Mouse (Mus musculus): Measurements from ENCODE around the gene Tcp10a.
A peak's percentile ranks its signal among the peaks of the same experiment; 100 is the strongest.
"Not testable (repeated sequence)": the region's sequence is repeated elsewhere in the genome, so short reads cannot be mapped to it uniquely, and the experiment has no call there.

The Tcp10a gene

GRCm38 (mm10) chr17:7324346-7324745 is at the start of gene Tcp10a:
Gene Tcp10a (plus strand): TSS chr17:7324646.
- not testable (repeated sequence) for DNase-seq (ENCODE audit: low read depth, low spot score)

DNA sequence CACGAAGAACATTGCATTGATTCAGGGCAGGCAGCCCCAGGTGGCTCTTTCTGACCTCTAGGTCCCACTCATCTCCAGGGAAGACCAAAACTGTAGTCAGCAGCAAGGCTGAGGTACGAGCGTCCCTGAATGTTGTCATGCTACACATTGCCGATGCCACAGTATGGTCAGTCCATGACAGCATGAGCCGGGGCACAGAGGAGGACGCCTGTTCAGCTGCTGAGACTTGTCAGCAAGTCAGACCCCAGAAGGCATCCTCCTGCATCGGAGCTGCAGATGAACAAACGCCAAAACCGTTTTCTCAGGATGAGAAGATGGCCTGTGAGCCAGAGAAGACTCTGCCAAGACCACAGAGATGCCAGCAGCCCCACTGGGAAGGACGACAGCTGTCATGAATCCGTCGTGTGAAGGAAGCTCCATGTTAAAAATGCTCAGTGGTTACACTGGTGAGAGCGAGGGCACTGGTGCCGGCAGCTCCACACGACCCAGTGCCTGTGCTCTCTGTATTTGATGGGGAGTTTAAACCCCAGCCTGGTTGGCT is 45.7 kb upstream of the Tcp10a start:
- no peak for DNase-seq (ENCODE audit: low read depth, low spot score)

- DNase-seq (ENCODE audit: low read depth, low spot score): no peak
Observed at GRCm38 (mm10) chr17:7279251-7279650, 45.2 kb upstream of the Tcp10a start.

DNA sequence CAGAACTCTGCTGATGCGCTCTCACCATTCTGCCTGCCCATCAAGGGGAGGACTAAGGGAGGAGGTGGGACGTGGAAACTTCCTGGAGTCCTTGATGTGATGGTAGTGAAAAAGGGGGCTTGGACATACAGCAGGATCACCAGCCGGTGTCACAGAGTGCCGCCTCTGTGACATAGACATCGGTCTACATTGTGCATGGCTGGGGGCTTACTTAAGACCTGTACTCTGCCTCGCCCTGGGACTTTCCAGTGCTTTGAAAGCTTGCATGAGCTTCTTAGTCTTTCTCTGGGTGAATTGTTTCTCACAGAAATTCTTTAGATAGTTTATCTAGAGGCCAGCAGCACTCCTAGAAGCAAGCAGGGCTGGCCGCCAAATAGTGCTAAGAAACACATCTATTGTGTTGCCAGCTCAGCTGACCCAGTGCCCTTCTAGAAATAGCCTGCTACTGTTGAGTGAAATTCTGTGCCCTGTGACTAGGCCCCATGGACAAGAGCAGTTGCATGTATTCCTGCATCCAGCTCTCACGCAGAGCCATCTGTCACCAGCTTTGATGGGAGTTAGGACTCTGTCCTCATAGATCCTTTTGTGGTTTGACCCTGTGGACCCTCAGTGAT is 40.0 kb upstream of the Tcp10a start:
- no peak for DNase-seq (ENCODE audit: low read depth, low spot score)

DNA sequence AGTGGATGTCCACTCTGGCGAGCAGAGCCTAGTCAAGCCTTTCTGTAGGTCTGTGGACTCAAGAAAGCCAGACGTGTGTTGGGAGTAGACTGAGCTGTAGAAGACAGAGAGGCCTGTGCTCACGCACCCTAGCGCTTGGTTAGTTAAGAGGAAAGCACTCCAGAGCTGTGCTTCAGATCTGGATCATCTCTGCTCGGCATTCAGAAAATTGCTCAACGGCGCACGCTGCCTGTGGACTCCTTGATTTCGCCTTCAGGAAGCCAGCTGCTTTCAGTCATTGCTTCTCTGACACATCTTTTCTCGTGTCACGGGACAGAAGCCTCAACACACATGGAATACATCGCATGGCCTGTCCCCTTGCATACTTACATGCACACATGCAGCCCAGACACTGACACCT is 39.2 kb upstream of the Tcp10a start:
- no peak for DNase-seq (ENCODE audit: low read depth, low spot score)

DNA sequence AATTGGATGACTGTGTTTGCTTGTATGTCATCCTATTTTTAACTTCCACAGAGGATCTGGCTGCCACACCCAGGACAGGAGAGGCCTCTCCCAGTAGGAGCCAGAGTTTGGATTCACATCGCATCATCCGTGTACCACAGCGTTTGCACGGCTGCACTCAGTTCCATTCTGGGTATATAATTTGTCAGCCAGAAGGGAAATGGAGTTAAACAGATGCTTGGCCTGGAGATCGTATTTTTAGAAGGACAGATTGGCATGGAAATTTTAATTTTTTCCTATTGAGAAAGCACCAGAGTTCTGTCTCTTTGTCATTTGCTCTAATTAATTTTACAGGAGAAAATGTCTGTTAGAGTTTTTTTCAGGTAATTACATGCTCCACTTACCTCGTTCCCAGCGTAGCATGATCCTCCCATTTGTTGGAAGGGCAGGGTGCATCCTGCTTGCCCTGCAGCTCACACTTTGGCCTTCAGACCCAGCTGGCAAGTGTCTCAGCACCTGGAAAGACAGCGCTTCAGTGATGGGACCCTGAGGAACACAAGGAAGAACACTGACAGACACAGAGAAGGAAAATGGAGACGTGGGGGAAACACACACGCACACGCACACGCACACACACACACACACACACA is 37.9 kb upstream of the Tcp10a start:
- DNase-seq (ENCODE audit: low read depth, low spot score): no peak

DNA sequence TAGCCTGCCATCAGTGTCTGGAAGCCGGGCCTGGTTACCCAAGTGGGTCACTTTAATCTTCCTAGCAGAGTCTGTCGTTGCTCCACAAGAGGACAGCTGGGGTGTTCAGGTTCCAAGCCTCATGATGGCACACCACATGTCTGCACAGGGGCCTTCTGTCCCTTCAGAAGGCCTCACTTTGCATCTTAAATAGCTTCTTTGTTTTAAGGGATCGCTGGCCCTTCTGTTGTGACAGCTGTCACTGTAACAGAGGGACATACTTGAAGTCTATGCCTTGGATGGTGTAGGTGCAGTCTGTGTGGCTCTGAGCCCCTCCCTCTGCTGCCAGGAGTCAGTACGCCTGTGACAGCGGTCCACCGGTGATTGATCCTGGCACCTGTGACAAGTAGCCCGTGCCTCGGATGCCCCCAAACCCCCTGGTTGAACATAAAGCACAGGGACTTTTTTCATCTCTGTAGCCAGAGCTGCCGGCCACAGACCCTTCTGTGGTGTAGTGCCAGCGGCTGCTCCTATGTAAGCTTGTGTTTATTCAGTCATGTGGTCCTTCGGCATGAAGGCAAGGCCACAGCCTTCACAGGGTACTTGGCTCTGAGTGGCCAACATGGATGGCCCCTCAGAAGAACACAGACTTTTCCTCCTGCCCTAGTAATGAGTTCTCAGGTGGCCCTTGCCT is 32.3 kb upstream of the Tcp10a start:
- no peak for DNase-seq (ENCODE audit: low read depth, low spot score)

DNA sequence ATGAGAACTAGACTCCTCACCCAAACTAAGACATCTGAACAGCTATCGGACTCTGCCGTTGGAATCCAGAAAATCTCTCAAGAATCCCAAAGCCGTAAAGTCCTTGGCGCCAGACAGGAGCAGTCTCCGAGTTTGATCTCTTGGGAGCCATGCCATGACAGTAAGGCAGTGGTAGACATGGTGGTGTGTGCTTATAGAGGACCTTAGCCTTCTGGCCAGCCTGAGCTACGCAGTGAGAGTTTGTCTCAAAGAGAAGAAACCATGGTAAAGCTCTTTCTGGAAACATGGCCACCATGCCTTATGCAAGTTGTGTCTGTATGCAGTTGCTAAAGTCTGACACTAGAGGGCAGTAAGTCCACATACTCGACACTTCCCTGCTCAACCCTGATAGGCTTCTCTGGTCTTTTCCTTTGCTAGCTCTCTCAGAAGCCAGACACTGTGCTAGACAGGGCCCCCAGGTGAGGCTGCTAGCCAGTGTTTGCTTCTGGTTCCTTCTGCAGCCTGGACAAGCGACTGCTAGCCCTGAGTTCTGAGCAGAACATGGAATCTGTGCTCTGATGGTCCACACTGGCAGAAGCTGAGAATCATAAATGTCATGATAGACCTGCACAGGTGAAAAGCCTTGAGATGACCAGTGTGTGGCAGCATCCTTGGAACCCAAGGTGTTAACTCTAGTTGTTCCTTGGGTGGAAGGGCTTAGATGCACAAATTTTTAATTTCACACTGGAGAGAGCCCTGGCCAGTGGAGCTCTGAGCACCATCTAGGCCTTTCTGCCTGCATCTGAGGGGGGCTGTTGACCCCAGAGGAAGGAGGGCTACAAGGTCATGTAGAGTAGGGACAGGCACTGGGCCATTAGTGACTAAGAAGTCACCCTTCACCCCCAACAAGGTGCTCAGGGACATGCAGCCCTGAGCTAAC is 17.9 kb upstream of the Tcp10a start:
- DNase-seq (ENCODE audit: low read depth, low spot score): peak; percentile 5

DNA sequence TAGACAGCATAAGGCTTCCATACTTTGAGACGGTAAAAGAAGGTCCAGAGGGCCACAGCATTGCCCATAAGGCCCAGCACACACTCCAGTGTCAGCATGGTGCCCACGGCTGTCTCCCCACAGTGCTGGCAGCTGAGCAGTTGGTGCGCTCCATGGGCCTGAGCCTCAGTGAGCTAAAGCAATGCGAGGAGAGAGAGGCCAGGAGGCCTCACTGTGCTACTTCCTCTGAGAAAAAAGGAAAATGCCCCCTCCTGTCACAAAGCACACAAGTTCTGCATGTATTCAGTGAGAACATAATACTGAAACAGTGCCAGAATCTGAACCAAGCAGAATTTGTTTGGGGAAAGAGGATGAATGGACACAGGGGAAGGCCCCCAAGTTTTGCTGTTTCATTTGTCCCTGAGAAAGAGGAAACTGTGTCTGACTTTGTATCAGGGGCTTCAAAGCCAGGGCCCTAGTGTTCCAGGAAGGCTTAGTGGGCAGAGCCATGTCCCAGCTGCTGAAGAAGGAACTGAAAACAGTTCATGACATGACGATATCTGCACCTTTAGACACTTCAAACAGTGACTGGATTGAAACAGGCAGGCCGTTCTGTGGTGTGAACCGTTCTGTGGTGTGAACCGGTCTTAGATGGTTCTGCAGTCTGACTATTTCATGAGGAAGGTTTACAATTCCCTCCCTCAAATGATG is 8.6 kb upstream of the Tcp10a start:
- DNase-seq (ENCODE audit: low read depth, low spot score): not testable (repeated sequence)

GRCm38 (mm10) chr17:7319789-7320188 is 4.7 kb upstream of the Tcp10a start:
- DNase-seq (ENCODE audit: low read depth, low spot score): peak; percentile 38

DNA sequence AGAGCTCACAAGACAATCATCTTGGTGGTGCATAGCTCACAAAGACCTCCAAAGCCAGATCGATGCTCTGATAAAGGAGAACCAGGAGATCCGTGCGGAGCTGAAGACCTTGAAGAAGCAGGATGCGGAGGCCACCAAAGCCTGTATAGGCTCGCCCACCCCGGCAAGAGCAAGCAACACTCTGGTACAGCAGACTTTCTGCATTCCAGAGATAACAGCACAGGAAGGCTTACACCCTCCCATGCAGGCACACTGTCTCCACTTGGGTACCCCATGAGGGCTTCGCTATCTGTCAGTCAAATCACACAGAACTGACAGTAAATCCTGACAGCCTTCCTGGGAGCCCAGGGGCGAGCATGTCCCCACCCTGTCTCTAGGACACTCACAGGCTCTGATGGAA is 2.0 kb downstream of the Tcp10a start:
- DNase-seq (ENCODE audit: low read depth, low spot score): not testable (repeated sequence)

DNA sequence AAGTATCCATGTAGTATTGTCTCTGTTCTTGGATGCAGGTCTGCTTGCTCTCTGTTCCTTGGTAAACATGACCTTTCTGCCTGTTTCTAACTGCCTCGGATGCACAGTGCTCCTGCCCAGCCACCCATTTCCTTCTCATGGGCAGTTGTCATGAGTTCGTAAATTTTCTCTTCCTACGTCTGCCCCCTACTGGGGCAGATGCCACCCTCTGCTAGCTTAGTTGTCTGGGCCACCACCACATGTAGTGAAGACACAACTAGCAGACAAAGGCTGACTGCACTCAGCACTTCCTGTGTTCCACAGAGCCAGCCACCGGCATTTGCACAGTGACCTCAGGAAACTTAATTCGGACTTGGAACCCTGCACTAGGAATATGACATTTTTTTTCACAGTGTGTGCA is 8.3 kb downstream of the Tcp10a start:
- not testable (repeated sequence) for DNase-seq (ENCODE audit: low read depth, low spot score)

DNA sequence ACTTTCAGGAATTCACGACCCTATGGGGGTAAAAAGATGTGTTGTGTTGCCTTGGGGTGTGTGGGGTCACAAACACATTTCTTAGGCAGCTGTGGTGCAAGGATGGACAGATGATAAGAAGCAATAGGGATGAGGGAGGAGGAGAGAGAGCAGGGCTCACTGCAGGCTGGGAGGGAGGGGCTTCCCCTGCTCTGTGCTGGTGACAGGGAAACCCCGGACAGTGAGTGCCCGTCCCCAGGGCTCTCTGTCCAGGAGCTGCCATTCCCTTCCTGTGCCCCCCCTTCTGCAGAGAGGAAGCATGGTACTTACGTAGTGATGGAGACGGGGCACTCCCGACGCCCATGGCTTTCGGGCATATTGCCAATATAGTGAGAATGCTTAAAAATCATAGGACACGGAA is 12.9 kb downstream of the Tcp10a start:
- not testable (repeated sequence) for DNase-seq (ENCODE audit: low read depth, low spot score)

GRCm38 (mm10) chr17:7348765-7349164 is 24.3 kb downstream of the Tcp10a start:
- not testable (repeated sequence) for DNase-seq (ENCODE audit: low read depth, low spot score)

DNA sequence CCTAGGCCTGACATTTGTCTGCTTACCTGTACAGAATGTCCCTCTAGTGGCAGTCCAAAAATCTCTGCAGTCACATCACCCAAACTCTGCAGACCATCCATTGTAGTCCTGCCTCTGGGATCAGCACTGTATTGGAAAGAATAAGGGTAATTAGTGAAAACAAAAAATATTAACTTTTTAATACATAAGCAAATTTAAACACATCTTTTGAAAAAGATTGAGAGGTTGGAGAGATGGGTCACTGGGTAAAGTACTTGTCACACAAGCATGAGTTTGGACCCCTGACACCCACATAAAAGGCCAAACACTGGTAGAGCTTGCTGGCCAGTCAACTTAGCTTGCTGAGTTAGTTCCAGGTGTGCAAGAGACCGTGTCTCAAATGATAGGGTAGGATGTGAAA is 28.1 kb downstream of the Tcp10a start, which contains the start of gene Ttll2:
Ttll2 (minus strand) TSS at position 101 of the 400 bp plus-strand sequence.
- DNase-seq (ENCODE audit: low read depth, low spot score): not testable (repeated sequence)

DNA sequence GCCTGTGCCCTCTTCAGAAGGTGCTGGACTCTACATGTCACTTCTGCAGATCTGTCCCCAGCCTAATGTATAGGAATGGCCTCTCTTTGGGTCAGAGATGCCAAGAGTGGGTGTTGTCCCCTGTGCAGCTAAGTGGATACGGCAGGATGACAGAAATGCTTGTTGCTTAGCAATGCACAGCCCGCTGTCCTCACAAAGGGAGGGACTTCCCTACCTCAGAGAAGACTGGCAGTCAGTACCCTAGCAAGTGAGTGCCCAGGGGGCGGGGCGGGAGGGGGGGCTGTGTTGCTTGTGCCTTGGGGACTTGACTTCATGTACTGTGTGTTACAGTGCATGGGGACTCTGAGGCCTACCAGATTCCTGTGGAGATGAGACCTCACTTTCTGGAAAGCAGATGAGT is 35.4 kb downstream of the Tcp10a start:
- not testable (repeated sequence) for DNase-seq (ENCODE audit: low read depth, low spot score)

DNA sequence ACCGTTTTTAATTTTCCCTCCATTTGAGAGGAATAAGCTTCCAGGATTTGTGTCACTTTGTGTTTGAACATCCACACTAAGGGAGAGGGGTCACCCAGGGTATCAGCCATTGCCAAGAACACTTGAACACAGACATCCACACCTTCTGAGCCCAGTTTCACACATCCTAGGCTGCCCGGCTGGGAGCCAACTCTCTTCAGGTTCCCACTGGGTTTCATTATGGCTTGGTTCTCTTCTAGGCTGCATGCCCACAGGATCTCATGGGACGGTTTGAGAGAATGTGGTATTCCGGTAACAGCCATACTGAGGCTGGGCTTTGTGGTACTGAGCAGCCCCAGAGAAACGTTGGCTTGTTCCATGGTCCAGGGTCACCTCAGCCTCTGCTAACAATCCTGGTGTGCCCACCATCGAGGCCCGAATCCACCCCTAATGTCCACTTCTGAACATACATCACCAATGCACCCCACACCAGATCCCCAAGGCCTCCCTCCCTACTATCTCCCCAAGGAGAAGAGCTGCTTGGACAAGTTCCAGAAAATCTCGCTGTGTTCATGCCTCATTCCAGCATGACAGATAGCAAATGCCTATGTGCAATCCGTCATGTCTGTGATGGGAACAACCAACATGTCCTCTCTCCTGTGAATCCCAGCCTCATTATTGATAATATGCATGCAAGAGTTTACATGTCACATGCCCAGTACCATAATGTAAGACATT is 36.5 kb downstream of the Tcp10a start:
- DNase-seq (ENCODE audit: low read depth, low spot score): not testable (repeated sequence)

GRCm38 (mm10) chr17:7365615-7366014 is 41.2 kb downstream of the Tcp10a start:
- not testable (repeated sequence) for DNase-seq (ENCODE audit: low read depth, low spot score)

DNA sequence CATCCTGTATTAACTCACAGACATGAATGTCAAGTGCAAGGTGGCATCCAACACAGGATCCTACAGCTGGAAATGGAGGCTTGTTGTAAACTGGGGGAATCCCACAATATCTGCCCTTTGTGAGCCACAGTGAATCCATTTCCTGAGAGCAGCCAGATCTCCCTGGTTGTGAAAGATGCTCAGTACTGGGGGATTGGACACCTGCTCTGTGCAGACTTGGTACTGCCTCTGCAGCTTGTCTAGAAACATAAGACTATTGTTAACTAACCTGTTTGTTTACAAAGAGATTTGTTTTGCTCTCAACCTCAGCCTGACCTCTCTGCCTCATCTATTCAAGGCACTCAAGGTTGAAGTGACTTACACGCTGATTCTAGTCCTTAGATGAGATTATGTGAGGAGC is 41.8 kb downstream of the Tcp10a start:
- not testable (repeated sequence) for DNase-seq (ENCODE audit: low read depth, low spot score)

- not testable (repeated sequence) for DNase-seq (ENCODE audit: low read depth, low spot score)
Observed at GRCm38 (mm10) chr17:7366676-7367374, 42.4 kb downstream of the Tcp10a start.
